Mouse (Mus musculus) liver, adult 2 months (tissue): ENCODE measurements around the gene Plbd2. TPM values are rescaled to one million over a fixed set of nuclear protein-coding genes. Genes with fewer than 3 reads are reported as not detected.

Source experiments
- DNase-seq: peaks from one replicate; pipeline ENCODE4 v3.0.0-alpha.2; 2011; ENCODE audit warnings: low read depth, low spot score; ENCODE audit errors: extremely low read depth
- H3K27ac ChIP-seq: fragments of 200-500 bp; replicated peaks from 2 replicates; pipeline ENCODE4 v1.5.1; 2012; ENCODE audit warnings: low read depth, mild to moderate bottlenecking, control low read depth, inconsistent platforms, low read length; ENCODE audit not compliant: insufficient read depth
- H3K27me3 ChIP-seq: fragments of 200-500 bp; 2 replicates; pipeline ENCODE4 v1.6.1; 2012; ENCODE audit warnings: mild to moderate bottlenecking, moderate library complexity, low read length, inconsistent platforms; ENCODE audit not compliant: control insufficient read depth, insufficient read depth
- H3K36me3 ChIP-seq: fragments of 200-500 bp; 2 replicates; pipeline ENCODE4 v1.6.1; 2012; ENCODE audit warnings: low read length, inconsistent platforms; ENCODE audit not compliant: control insufficient read depth, insufficient read depth
- H3K4me1 ChIP-seq: fragments of 200-500 bp; 2 replicates; pipeline ENCODE4 v1.6.1; 2011; ENCODE audit warnings: low read length; ENCODE audit not compliant: control insufficient read depth, insufficient read depth
- H3K4me3 ChIP-seq: fragments of 200-500 bp; 2 replicates; pipeline ENCODE4 v1.5.1; 2011; ENCODE audit warnings: low read depth, mild to moderate bottlenecking, control low read depth, low read length, moderate library complexity; ENCODE audit not compliant: insufficient read depth
- H3K79me2 ChIP-seq: fragments of 200-500 bp; 2 replicates; pipeline ENCODE4 v1.6.1; 2012; ENCODE audit warnings: inconsistent platforms, mild to moderate bottlenecking, low read length, moderate library complexity; ENCODE audit not compliant: control insufficient read depth, insufficient read depth
- H3K9ac ChIP-seq: fragments of 200-500 bp; 2 replicates; pipeline ENCODE4 v1.6.1; 2012; ENCODE audit warnings: low read depth, mild to moderate bottlenecking, control low read depth, inconsistent platforms, low read length
- CTCF ChIP-seq: fragments of 200-500 bp; IDR thresholded peaks from 2 replicates; pipeline ENCODE4 v1.5.1; 2011; ENCODE audit warnings: low read depth, low read length, control low read depth
- POLR2A ChIP-seq: fragments of 200-500 bp; IDR thresholded peaks from 2 replicates; pipeline ENCODE4 v1.6.1; 2011; ENCODE audit warnings: low read length, control low read depth; ENCODE audit not compliant: insufficient read depth; ENCODE audit errors: extremely low read depth
- WGBS: fragments of 180-500 bp; shearing (Covaris S2); methylation state at CpG from one replicate; pipeline ENCODE4 v1.1.7; 2018; 5-methylcytosine and 5-hydroxymethylcytosine counted together
- polyA plus RNA-seq: library from polyadenylated mRNA; depleted of rRNA; stranded (reverse); fragments of >200 nt; gene quantifications from 2 replicates; pipeline ENCODE4 v1.2.3, GENCODE M21; 2012
- total RNA-seq: library from RNA; depleted of rRNA; stranded (reverse); fragments of >200 nt; gene quantifications from 2 replicates; pipeline ENCODE4 v1.2.3, GENCODE M21; 2014

Plbd2 gene
- total and polyA plus RNA-seq, 2 experiments: 18.1 to 42.0 TPM

- Histone ChIP-seq H3K4me1 (no peaks in the 10 kb centered on the region), H3K27ac (no peak overlapping the region), H3K4me3 (no peak overlapping the region), H3K9ac (no peak overlapping the region), H3K79me2 (no peaks in the 10 kb centered on the region), H3K36me3 (peaks cover 54% of the 10 kb centered on the region), H3K27me3 (no peaks in the 10 kb centered on the region)
- 97% methylated on average over 2 of the region's 2 CpGs for WGBS
- TF ChIP-seq CTCF (no peak), POLR2A (no peak)
- no peak for DNase-seq
These were observed 21.3 kb upstream of the Plbd2 start for GRCm38 (mm10) chr5:120524736-120525135.

DNA sequence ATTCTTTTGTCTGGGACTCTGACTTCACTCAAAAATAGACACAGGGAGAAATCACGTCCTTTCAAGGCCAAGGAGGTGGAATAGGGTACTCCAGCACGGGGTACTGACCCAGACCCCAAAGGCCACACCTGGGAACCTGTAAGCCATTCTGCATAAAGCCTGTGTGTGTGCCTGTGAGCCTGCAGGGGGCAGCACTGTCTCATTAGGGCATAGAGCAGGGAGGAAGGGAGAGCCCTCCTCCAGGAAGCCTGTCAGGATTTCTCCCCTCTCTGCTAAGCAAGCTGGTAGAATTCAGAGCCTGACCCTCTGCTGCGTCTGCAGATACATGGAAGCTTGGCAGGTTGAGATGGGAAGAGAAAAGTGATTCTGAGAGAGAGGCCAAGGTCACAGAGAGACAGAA, 19.2 kb upstream of the Plbd2 start:
- TF ChIP-seq POLR2A (no peak), CTCF (peak; percentile 87)
- no peak for DNase-seq
- Histone ChIP-seq H3K79me2 (peaks cover 4% of the 10 kb centered on the region), H3K4me3 (no peak overlapping the region), H3K9ac (no peak overlapping the region), H3K36me3 (peaks cover 49% of the 10 kb centered on the region), H3K4me1 (peaks cover 3% of the 10 kb centered on the region), H3K27me3 (no peaks in the 10 kb centered on the region), H3K27ac (no peak overlapping the region)
- WGBS: 81% methylated on average over 3 of the region's 3 CpGs

DNA sequence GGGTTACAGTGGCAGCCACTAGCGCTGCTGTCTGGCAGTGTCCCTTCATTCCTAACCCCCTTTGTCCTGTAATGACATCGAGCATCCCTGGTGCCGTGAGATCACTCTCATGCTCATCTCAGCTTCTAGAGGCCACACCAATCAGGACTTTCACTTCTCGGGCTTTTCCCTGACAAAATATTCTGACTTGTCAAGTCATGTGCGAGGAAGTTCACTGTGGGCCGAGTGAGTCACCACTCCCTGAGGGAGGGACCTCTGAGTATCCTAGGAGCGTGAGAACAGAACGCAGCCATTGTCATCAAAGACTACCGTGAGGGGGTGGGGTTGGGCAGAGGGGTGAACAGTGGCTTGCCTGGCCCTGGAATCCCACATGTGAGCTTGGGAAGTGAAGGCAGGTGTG, 14.1 kb upstream of the Plbd2 start:
- peak overlapping the region; percentile 74 for H3K9ac ChIP-seq
- H3K4me3 ChIP-seq: no peak overlapping the region
- H3K4me1 ChIP-seq: peaks cover 35% of the 10 kb centered on the region
- peaks cover 8% of the 10 kb centered on the region for H3K79me2 ChIP-seq
- H3K36me3 ChIP-seq: peaks cover 26% of the 10 kb centered on the region
- DNase-seq: peak; percentile 58
- H3K27ac ChIP-seq: peak overlapping the region; percentile 94
- TF ChIP-seq CTCF (no peak), POLR2A (no peak)
- H3K27me3 ChIP-seq: no peaks in the 10 kb centered on the region
- WGBS: 32% methylated on average over 9 of the region's 9 CpGs

- Histone ChIP-seq H3K36me3 (peaks cover 15% of the 10 kb centered on the region; the same call in 1 of the 2 replicates), H3K4me1 (peaks cover 39% of the 10 kb centered on the region), H3K4me3 (peak overlapping the region; percentile 54), H3K79me2 (peaks cover 11% of the 10 kb centered on the region), H3K27me3 (no peaks in the 10 kb centered on the region), H3K9ac (peak overlapping the region; percentile 74), H3K27ac (peak overlapping the region; percentile 94)
- DNase-seq: peak; percentile 97
- TF ChIP-seq CTCF (no peak), POLR2A (peak; percentile 52; the same call in 1 of the 2 replicates)
- WGBS: 2% methylated on average over 15 of the region's 15 CpGs
These were observed 13.0 kb upstream of the Plbd2 start for GRCm38 (mm10) chr5:120516221-120516984.

DNA sequence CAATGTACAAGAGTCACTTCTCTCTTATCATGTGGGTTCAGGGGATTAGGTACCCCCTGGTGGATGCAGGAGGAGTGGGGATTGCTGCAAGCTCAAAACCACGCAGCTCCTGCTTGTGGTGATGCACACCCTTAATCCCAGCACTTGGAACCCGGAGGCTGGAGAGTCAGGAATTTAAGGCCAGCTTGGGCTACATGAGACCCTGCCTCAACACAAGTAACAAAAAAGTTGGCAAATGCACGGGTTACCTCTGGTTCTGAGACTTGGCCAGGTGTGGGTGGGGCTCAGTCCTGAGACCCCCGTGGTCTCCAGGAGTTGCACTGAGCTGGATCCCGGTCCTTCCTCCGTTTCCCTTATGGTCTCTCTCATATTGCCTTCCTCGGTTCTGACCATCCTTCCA, 12.0 kb upstream of the Plbd2 start:
- Histone ChIP-seq H3K27me3 (no peaks in the 10 kb centered on the region), H3K4me3 (no peak overlapping the region), H3K79me2 (peaks cover 11% of the 10 kb centered on the region), H3K27ac (peak overlapping the region; percentile 94), H3K4me1 (peaks cover 39% of the 10 kb centered on the region), H3K9ac (peak overlapping the region; percentile 33), H3K36me3 (peaks cover 8% of the 10 kb centered on the region; the same call in 1 of the 2 replicates)
- WGBS: 71% methylated on average over 7 of the region's 7 CpGs
- TF ChIP-seq CTCF (no peak), POLR2A (no peak)
- DNase-seq: no peak

GRCm38 (mm10) chr5:120514754-120515153, 11.3 kb upstream of the Plbd2 start:
- WGBS: 4% methylated on average over 4 of the region's 4 CpGs
- peaks cover 11% of the 10 kb centered on the region for H3K79me2 ChIP-seq
- DNase-seq: no peak
- TF ChIP-seq CTCF (no peak), POLR2A (no peak)
- no peaks in the 10 kb centered on the region for H3K27me3 ChIP-seq
- H3K27ac ChIP-seq: peak overlapping the region; percentile 94
- peak overlapping the region; percentile 4; the same call in 1 of the 2 replicates for H3K4me3 ChIP-seq
- H3K36me3 ChIP-seq: peaks cover 2% of the 10 kb centered on the region; the same call in 1 of the 2 replicates
- peaks cover 39% of the 10 kb centered on the region for H3K4me1 ChIP-seq
- H3K9ac ChIP-seq: peak overlapping the region; percentile 33; the same call in 1 of the 2 replicates
